Mouse (Mus musculus): ENCODE data around the gene Dync1i1. TPM values are rescaled to one million over a fixed set of nuclear protein-coding genes. Genes with fewer than 3 reads are reported as not detected.

Dync1i1 gene
- polyA plus RNA-seq, 1 experiment: 1.4 TPM

GRCm38 (mm10) chr6:5871060-5871459, 145.6 kb downstream of the Dync1i1 start:
- TF ChIP-seq CTCF (IDR thresholded peaks at IDR 0.05; ENCODE audit: borderline replicate concordance, insufficient read depth, low read length) (no peak), POLR2A (IDR thresholded peaks at IDR 0.05; ENCODE audit: low read depth, low read length) (no peak)
- no peaks in the 10 kb centered on the region for H3K4me1 ChIP-seq (ENCODE audit: control insufficient read depth, insufficient read depth, low read length)
- H3K27ac ChIP-seq (ENCODE audit: insufficient read depth, low read length): no peak overlapping the region
- H3K4me3 ChIP-seq (ENCODE audit: insufficient read depth, low read length): no peak overlapping the region

DNA sequence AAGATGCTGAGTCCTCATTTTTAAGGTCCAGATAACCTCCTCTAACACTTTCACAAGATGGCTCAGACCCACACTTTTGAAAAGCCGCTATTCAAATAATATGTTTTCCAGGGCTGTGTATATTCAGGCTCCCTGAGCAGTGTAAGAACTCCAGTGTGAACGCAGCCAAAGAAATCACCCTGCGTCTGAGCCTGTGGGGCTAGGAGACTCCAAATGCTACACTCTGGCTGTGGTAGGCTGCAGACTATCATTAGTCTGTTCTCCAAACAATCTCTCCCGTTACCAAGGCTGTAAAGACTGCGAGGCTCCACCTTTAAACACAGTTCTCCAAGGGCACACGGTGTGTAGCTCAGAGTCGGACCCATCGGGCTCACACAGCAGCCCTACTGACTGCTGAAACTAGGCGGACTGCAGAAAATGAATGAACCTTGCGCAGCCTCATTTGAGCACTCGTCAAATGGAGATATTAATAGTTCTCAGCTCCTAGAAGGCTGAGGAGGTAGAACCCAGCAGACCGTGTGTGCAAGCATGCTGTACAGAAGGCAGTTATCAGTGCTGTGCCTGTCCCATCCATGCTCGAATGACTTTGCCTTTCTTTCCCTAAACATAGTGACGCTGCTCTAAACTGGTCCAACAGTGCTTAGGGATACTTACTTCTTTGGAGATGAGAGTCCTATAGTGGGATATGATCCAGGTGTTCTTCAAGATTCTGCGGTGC, 146.3 kb downstream of the Dync1i1 start:
- TF ChIP-seq CTCF (IDR thresholded peaks at IDR 0.05; ENCODE audit: borderline replicate concordance, insufficient read depth, low read length): no peak
- TF ChIP-seq POLR2A (IDR thresholded peaks at IDR 0.05; ENCODE audit: low read depth, low read length): no peak
- Histone ChIP-seq H3K4me3 (ENCODE audit: insufficient read depth, low read length) (no peak overlapping the region), H3K27ac (ENCODE audit: insufficient read depth, low read length) (no peak overlapping the region), H3K4me1 (ENCODE audit: control insufficient read depth, insufficient read depth, low read length) (no peaks in the 10 kb centered on the region)

DNA sequence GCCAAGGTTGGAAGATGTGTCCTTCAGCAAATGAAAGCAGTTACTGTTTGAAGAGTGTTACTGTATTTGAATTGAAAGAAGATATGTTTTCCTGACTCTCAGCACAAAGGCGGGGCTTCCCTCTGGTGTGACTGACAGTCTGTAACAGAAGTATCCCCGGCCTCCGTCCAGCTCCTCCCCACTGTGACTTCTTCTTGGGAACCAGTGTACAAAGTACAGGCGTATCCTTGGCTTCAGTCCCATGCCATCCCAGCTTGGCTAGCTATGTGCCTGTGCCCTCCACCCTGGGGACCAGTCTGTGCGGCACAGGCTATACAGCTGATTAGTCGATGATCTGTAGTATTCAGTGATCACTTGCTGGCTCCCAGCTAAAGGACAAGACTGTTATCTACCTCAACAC, 163.9 kb downstream of the Dync1i1 start:
- Histone ChIP-seq H3K27ac (ENCODE audit: insufficient read depth, low read length) (no peak overlapping the region), H3K4me3 (ENCODE audit: insufficient read depth, low read length) (no peak overlapping the region), H3K4me1 (ENCODE audit: control insufficient read depth, insufficient read depth, low read length) (no peaks in the 10 kb centered on the region)
- TF ChIP-seq POLR2A (IDR thresholded peaks at IDR 0.05; ENCODE audit: low read depth, low read length) (no peak), CTCF (IDR thresholded peaks at IDR 0.05; ENCODE audit: borderline replicate concordance, insufficient read depth, low read length) (no peak)

DNA sequence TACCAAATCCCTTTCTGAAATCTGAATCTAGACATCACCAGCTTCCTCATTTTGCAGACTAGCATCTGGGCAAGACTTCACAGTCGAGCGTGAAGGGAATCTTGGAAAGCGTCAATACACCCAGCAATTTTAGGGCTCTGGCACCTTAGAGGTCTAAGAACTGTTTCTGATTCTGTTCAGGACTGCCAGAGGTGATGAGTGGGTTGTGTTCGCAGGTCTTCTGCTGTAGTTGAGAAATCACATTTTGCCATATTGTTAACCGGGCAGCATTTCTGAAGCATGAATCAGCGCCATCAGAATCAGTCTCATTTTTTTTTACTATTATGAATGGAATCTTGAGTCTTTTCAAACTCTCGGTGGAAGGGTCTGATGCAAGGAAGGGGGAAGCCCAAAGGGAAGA, 185.9 kb downstream of the Dync1i1 start:
- no peak overlapping the region for H3K4me3 ChIP-seq (ENCODE audit: insufficient read depth, low read length)
- no peak overlapping the region for H3K27ac ChIP-seq (ENCODE audit: insufficient read depth, low read length)
- peaks cover 2% of the 10 kb centered on the region; the same call in 1 of the 2 replicates for H3K4me1 ChIP-seq (ENCODE audit: control insufficient read depth, insufficient read depth, low read length)
- no peak for TF ChIP-seq CTCF (IDR thresholded peaks at IDR 0.05; ENCODE audit: borderline replicate concordance, insufficient read depth, low read length)

DNA sequence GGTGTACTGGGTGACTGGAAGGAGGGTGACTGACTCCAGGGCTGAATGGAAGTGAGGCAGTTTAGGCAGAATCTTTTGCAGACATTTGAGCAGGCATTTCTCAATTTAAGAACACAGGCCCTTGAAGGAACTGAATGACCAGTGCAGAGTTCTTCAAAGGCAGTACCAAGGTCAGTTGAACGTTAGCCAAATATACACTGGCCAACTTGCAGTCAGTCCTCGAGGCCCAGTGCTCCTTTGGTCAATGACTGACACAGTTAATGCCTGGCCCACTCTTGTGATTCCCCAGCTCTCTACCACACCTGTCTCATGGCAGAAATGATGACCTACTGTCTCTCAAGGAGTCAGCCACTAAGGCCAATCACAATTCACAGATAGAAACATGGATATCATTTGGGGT, 189.6 kb downstream of the Dync1i1 start:
- no peak for TF ChIP-seq CTCF (IDR thresholded peaks at IDR 0.05; ENCODE audit: borderline replicate concordance, insufficient read depth, low read length)
- no peak for TF ChIP-seq POLR2A (IDR thresholded peaks at IDR 0.05; ENCODE audit: low read depth, low read length)
- Histone ChIP-seq H3K4me1 (ENCODE audit: control insufficient read depth, insufficient read depth, low read length) (peaks cover 2% of the 10 kb centered on the region; the same call in 1 of the 2 replicates), H3K27ac (ENCODE audit: insufficient read depth, low read length) (no peak overlapping the region), H3K4me3 (ENCODE audit: insufficient read depth, low read length) (no peak overlapping the region)

DNA sequence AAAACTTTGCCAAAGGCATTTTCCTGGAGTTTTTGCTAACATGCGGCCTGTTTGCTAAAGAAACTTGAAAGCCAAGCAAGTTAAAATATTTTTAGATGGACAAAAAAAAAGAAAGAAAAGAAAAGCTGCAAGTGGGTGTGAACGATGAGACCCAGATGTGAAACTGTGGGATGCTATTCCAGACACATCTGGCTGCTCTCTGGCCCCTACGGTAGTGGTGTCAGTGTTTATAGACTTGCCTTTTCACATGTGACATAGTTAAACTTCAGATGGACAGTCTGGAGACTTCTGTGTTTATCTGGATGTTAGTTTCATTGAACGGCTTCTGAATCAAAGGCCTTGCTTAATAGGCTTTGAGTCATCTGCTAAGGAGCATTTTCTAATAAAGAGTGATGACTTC, 195.2 kb downstream of the Dync1i1 start:
- no peak overlapping the region for H3K27ac ChIP-seq (ENCODE audit: insufficient read depth, low read length)
- no peak for TF ChIP-seq POLR2A (IDR thresholded peaks at IDR 0.05; ENCODE audit: low read depth, low read length)
- no peak for TF ChIP-seq CTCF (IDR thresholded peaks at IDR 0.05; ENCODE audit: borderline replicate concordance, insufficient read depth, low read length)
- H3K4me1 ChIP-seq (ENCODE audit: control insufficient read depth, insufficient read depth, low read length): no peaks in the 10 kb centered on the region
- H3K4me3 ChIP-seq (ENCODE audit: insufficient read depth, low read length): no peak overlapping the region

GRCm38 (mm10) chr6:5922676-5923075, 197.2 kb downstream of the Dync1i1 start:
- TF ChIP-seq CTCF (IDR thresholded peaks at IDR 0.05; ENCODE audit: borderline replicate concordance, insufficient read depth, low read length) (no peak), POLR2A (IDR thresholded peaks at IDR 0.05; ENCODE audit: low read depth, low read length) (no peak)
- H3K27ac ChIP-seq (ENCODE audit: insufficient read depth, low read length): no peak overlapping the region
- no peaks in the 10 kb centered on the region for H3K4me1 ChIP-seq (ENCODE audit: control insufficient read depth, insufficient read depth, low read length)
- H3K4me3 ChIP-seq (ENCODE audit: insufficient read depth, low read length): no peak overlapping the region

- no peaks in the 10 kb centered on the region for H3K4me1 ChIP-seq (ENCODE audit: control insufficient read depth, insufficient read depth, low read length)
- no peak overlapping the region for H3K27ac ChIP-seq (ENCODE audit: insufficient read depth, low read length)
- no peak for TF ChIP-seq CTCF (IDR thresholded peaks at IDR 0.05; ENCODE audit: borderline replicate concordance, insufficient read depth, low read length)
- no peak for TF ChIP-seq POLR2A (IDR thresholded peaks at IDR 0.05; ENCODE audit: low read depth, low read length)
- H3K4me3 ChIP-seq (ENCODE audit: insufficient read depth, low read length): no peak overlapping the region
These were observed 197.7 kb downstream of the Dync1i1 start for GRCm38 (mm10) chr6:5923148-5923547.

DNA sequence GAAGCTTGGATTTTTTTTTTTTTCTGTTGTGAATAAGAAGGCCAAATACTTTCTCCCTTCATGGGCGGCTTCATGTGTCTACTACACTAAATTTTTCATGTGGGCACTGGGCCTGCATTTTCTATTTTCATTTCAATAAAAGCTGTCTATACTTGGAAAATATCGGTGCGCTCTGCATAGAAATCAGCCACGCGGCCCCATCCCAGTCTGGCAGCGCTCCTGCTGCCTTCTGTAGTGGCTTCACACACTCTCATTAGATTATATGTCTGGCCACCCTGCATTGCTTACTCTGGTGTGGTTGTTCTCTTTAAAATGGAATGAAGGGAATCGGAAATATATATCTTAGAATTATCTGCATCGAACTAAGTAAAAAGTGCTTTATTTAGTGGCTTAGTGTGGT, 204.7 kb downstream of the Dync1i1 start:
- no peak for TF ChIP-seq CTCF (IDR thresholded peaks at IDR 0.05; ENCODE audit: borderline replicate concordance, insufficient read depth, low read length)
- TF ChIP-seq POLR2A (IDR thresholded peaks at IDR 0.05; ENCODE audit: low read depth, low read length): no peak
- Histone ChIP-seq H3K4me1 (ENCODE audit: control insufficient read depth, insufficient read depth, low read length) (0 out of 2 replicates have a peak, but pooled peaks cover under 1% of the 10 kb centered on the region), H3K4me3 (ENCODE audit: insufficient read depth, low read length) (no peak overlapping the region), H3K27ac (ENCODE audit: insufficient read depth, low read length) (no peak overlapping the region)

DNA sequence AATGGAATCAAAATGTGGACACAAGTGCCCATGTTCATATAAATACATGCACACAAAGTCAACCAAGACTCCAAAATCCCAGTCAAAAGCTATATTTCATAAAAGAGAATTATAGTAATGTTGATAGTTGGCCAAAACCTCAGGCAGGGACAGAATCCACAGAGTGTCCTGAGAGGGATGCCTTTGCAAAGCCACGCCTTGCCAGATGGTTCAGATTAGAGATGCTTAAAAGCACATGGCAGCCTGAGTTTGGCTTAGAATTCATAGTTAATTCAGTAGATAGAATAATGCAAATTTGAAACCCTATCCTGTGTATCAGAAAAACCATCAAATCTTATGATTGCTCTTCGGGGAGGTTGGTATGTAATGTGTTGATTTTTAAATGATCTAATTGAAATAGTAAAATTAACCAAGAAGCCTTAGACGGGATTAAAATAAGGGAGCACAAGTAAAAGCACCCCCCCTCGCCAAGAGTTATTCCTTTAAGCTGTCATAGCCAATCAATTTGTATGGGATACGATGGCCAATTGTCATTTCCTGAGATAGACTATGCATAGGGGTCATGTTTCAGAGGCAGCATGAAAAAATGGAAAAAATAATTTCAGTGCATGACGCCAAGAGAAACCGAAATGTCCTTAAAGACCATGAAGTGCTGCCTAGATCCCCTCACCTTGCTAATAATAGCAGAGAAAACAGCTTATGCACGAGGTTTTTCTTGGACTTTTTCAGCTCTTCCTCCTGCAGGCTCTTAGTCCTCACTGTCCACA, 210.3 kb downstream of the Dync1i1 start:
- no peak overlapping the region for H3K4me3 ChIP-seq (ENCODE audit: insufficient read depth, low read length)
- H3K27ac ChIP-seq (ENCODE audit: insufficient read depth, low read length): no peak overlapping the region
- H3K4me1 ChIP-seq (ENCODE audit: control insufficient read depth, insufficient read depth, low read length): peaks cover 2% of the 10 kb centered on the region; the same call in 1 of the 2 replicates
- TF ChIP-seq POLR2A (IDR thresholded peaks at IDR 0.05; ENCODE audit: low read depth, low read length) (no peak), CTCF (IDR thresholded peaks at IDR 0.05; ENCODE audit: borderline replicate concordance, insufficient read depth, low read length) (no peak)
